Comparison of ENCODE assay signal across 15 mouse cellular contexts in the genomic region with DNA sequence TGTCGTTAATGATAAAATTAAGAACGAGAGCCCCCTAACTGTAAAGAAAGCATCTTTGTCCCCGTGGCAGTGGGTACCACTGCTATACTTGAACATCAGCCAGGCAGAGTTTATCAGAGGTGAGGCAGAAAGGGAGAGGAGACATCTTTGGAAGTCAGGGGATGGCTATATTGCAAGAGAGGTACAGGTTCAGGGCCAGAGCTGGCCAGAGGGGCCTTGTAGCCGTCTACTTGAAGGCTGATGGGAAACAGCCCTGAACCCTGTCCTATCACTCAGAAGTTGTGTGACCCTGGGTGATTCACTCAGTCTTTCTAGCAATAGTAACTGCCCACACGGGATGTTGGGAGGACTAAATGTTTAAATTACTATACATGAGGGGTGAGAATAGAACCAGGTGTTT. TPM values are rescaled to one million over a fixed set of nuclear protein-coding genes. Genes with fewer than 3 reads are reported as not detected.
A peak's percentile ranks its signal among the peaks of the same experiment; 100 is the strongest.
DNase-seq lines count a peak whose midpoint lies in the region; ATAC-seq and TF ChIP-seq lines count a peak whose summit lies in the region.
"Had no signal": no experiment of that assay in that cellular context is flagged by ENCODE, and none has a peak within 500 bp of the region (broad histone marks: within the 10 kb centered on the region; RNA-seq: fewer than 3 reads in every experiment).

No protein-coding gene starts in this region.

- peaks cover 41% of the 10 kb centered on the region for H3K4me1 ChIP-seq in heart, embryonic 10.5 days
- 0 out of 2 replicates have a peak, but pooled peaks cover 6% of the 10 kb centered on the region for H3K4me1 ChIP-seq in kidney, postnatal 0 days (replicated peaks; ENCODE audit: insufficient read depth, low read length)
- H3K4me1 ChIP-seq in intestine, embryonic 16.5 days (ENCODE audit: control insufficient read depth, insufficient read depth, low read length), result peaks cover 22% of the 10 kb centered on the region
- 0 out of 2 replicates have a peak, but pooled peaks cover 2% of the 10 kb centered on the region for H3K4me1 ChIP-seq in hindbrain, embryonic 11.5 days (replicated peaks; ENCODE audit: control insufficient read depth, insufficient read depth, low read length)

- H3K36me3 ChIP-seq in heart, embryonic 10.5 days, result no peaks in the 10 kb centered on the region
- no peaks in the 10 kb centered on the region for H3K36me3 ChIP-seq in kidney, postnatal 0 days (ENCODE audit: insufficient read depth, low read length)
- no peaks in the 10 kb centered on the region for H3K36me3 ChIP-seq in intestine, embryonic 16.5 days (ENCODE audit: control insufficient read depth, insufficient read depth, low read length)
- H3K36me3 ChIP-seq in hindbrain, embryonic 11.5 days (ENCODE audit: control insufficient read depth, insufficient read depth, low read length), result no peaks in the 10 kb centered on the region
- H3K36me3 ChIP-seq: forebrain, embryonic 10.5 days; hindbrain, embryonic 10.5 days; limb, embryonic 10.5 days had no signal

- intact Hi-C loops in heart, postnatal 14 days (cut with DNase I), result no loop called here

- TF ChIP-seq CTCF in kidney, postnatal 0 days (IDR thresholded peaks at IDR 0.05; ENCODE audit: low read depth), result no peak

- ATAC-seq in kidney, postnatal 0 days (replicated peaks; ENCODE audit: low FRiP score, low read depth), result no peak
- ATAC-seq in intestine, embryonic 16.5 days, result no peak
- ATAC-seq in hindbrain, embryonic 11.5 days (ENCODE audit: low FRiP score), result no peak

- no peaks in the 10 kb centered on the region for H3K27me3 ChIP-seq in heart, embryonic 10.5 days (ENCODE audit: insufficient read depth, poor library complexity, severe bottlenecking)
- H3K27me3 ChIP-seq in kidney, postnatal 0 days (ENCODE audit: insufficient read depth, low read length), result no peaks in the 10 kb centered on the region
- H3K27me3 ChIP-seq in intestine, embryonic 16.5 days (replicated peaks; ENCODE audit: control insufficient read depth, insufficient read depth, low read length), result no peaks in the 10 kb centered on the region
- no peaks in the 10 kb centered on the region for H3K27me3 ChIP-seq in hindbrain, embryonic 11.5 days (ENCODE audit: control insufficient read depth, insufficient read depth, low read length)

- H3K9me3 ChIP-seq in heart, embryonic 10.5 days, result no peaks in the 10 kb centered on the region
- no peaks in the 10 kb centered on the region for H3K9me3 ChIP-seq in kidney, postnatal 0 days (replicated peaks; ENCODE audit: low read length)
- no peaks in the 10 kb centered on the region for H3K9me3 ChIP-seq in intestine, embryonic 16.5 days (ENCODE audit: control insufficient read depth, low read length)
- no peaks in the 10 kb centered on the region for H3K9me3 ChIP-seq in hindbrain, embryonic 11.5 days (ENCODE audit: control insufficient read depth, low read length)
- H3K9me3 ChIP-seq: hindbrain, embryonic 10.5 days; limb, embryonic 10.5 days had no signal

- peak overlapping the region; percentile 77 for H3K27ac ChIP-seq in heart, embryonic 10.5 days
- H3K27ac ChIP-seq in kidney, postnatal 0 days, result peak overlapping the region; percentile 62
- peak overlapping the region; percentile 47; the same call in 1 of the 2 replicates for H3K27ac ChIP-seq in intestine, embryonic 16.5 days (ENCODE audit: low read length)
- no peak overlapping the region for H3K27ac ChIP-seq in hindbrain, embryonic 11.5 days (ENCODE audit: low read depth, low read length)
- H3K27ac ChIP-seq: forebrain, embryonic 10.5 days; hindbrain, embryonic 10.5 days; limb, embryonic 10.5 days had no signal

- H3K4me3 ChIP-seq in heart, embryonic 10.5 days, result no peak overlapping the region
- H3K4me3 ChIP-seq in kidney, postnatal 0 days (replicated peaks; ENCODE audit: low read depth, low read length), result no peak overlapping the region
- no peak overlapping the region for H3K4me3 ChIP-seq in intestine, embryonic 16.5 days (ENCODE audit: low read length)
- H3K4me3 ChIP-seq in hindbrain, embryonic 11.5 days (ENCODE audit: low read depth, low read length), result no peak overlapping the region
- H3K4me3 ChIP-seq: forebrain, embryonic 10.5 days; hindbrain, embryonic 10.5 days; limb, embryonic 10.5 days had no signal

- WGBS in heart, embryonic 10.5 days, result 41% methylated on average over 5 of the region's 5 CpGs
- 36% methylated on average over 5 of the region's 5 CpGs for WGBS in kidney, postnatal 0 days
- WGBS in intestine, embryonic 16.5 days, result 29% methylated on average over 5 of the region's 5 CpGs
- 70% methylated on average over 5 of the region's 5 CpGs for WGBS in hindbrain, embryonic 11.5 days

- H3K9ac ChIP-seq in kidney, postnatal 0 days (ENCODE audit: low read depth, low read length), result no peak overlapping the region
- 0 out of 2 replicates have a peak overlapping the region, but pooled peaks have one; percentile 1 for H3K9ac ChIP-seq in intestine, embryonic 16.5 days (ENCODE audit: low read depth, low read length)
- H3K9ac ChIP-seq in hindbrain, embryonic 11.5 days (ENCODE audit: low read depth, low read length), result no peak overlapping the region

- H3K4me2 ChIP-seq in kidney, postnatal 0 days (ENCODE audit: low read length), result no peak overlapping the region
- H3K4me2 ChIP-seq in intestine, embryonic 16.5 days (ENCODE audit: low read depth, low read length), result no peak overlapping the region
- H3K4me2 ChIP-seq in hindbrain, embryonic 11.5 days (replicated peaks; ENCODE audit: low read depth, low read length), result no peak overlapping the region

- no peak for DNase-seq in heart, embryonic 10.5 days (ENCODE audit: low spot score)
- DNase-seq in heart, postnatal 14 days, result no peak
- DNase-seq in kidney, postnatal 0 days (ENCODE audit: low spot score), result no peak
- DNase-seq in kidney, postnatal 14 days, result no peak
- peak; percentile 52 to 70 for DNase-seq in adrenal gland, postnatal 36 days
- DNase-seq in hindbrain, embryonic 11.5 days (ENCODE audit: low spot score), result no peak
- DNase-seq: cerebellum, adult 18-20 months; layer of hippocampus, postnatal 36 days; right cerebral cortex, postnatal 25 days; thymus, postnatal 4 days had no signal

RNA-seq across cellular contexts. Expression of a gene that starts 28.1 kb away (rescaled TPM):
- polyA plus RNA-seq in heart, embryonic 10.5 days (2016; fragmentation: Nextera tagmentation; extraction: Ambion mirVana), result 0.49 and 1.8 TPM in 2 replicates
- total RNA-seq in heart, postnatal 14 days (2021), result 1 to 10 TPM; 1.7 to 1.8 TPM
- 23.3 and 24.5 TPM in 2 replicates for polyA plus RNA-seq in kidney, postnatal 0 days (2015; fragmentation: Nextera tagmentation; extraction: Ambion mirVana)
- under 1 TPM; 0.36 to 0.40 TPM for total RNA-seq in adrenal gland, postnatal 36 days (2021)
- polyA plus RNA-seq in intestine, embryonic 16.5 days (2015; fragmentation: Nextera tagmentation; extraction: Ambion mirVana), result 3.6 and 4.4 TPM in 2 replicates
- polyA plus RNA-seq in hindbrain, embryonic 11.5 days (2014; fragmentation: Nextera tagmentation; extraction: Ambion mirVana), result 0.17 and 0.25 TPM in 2 replicates
- total RNA-seq: megakaryocyte-erythroid progenitor cell, adult 5-6 weeks had no signal

RNA-seq across cellular contexts. Expression of a gene that starts 37.1 kb away (rescaled TPM):
- polyA plus RNA-seq in heart, embryonic 10.5 days (2016; fragmentation: Nextera tagmentation; extraction: Ambion mirVana), result 59.5 and 77.0 TPM in 2 replicates
- total RNA-seq in heart, postnatal 14 days (2021), result 10 to 100 TPM; 24.7 to 25.5 TPM
- 77.1 and 79.5 TPM in 2 replicates for polyA plus RNA-seq in kidney, postnatal 0 days (2015; fragmentation: Nextera tagmentation; extraction: Ambion mirVana)
- 10 to 100 TPM; 53.6 to 90.1 TPM for total RNA-seq in adrenal gland, postnatal 36 days (2021)
- 58.3 and 67.1 TPM in 2 replicates for polyA plus RNA-seq in intestine, embryonic 16.5 days (2015; fragmentation: Nextera tagmentation; extraction: Ambion mirVana)
- polyA plus RNA-seq in hindbrain, embryonic 11.5 days (2014; fragmentation: Nextera tagmentation; extraction: Ambion mirVana), result 66.5 and 69.6 TPM in 2 replicates

RNA-seq across cellular contexts. Expression of a gene that starts 48.8 kb away (rescaled TPM):
- polyA plus RNA-seq in heart, embryonic 10.5 days (2016; fragmentation: Nextera tagmentation; extraction: Ambion mirVana), result 0.80 and 1.7 TPM in 2 replicates
- total RNA-seq in heart, postnatal 14 days (2021), result 1 to 10 TPM; 1.1 to 1.6 TPM
- 1.9 and 2.2 TPM in 2 replicates for polyA plus RNA-seq in kidney, postnatal 0 days (2015; fragmentation: Nextera tagmentation; extraction: Ambion mirVana)
- total RNA-seq in adrenal gland, postnatal 36 days (2021), result 1 to 10 TPM; 1.4 to 2.0 TPM
- 1.1 and 1.2 TPM in 2 replicates for polyA plus RNA-seq in intestine, embryonic 16.5 days (2015; fragmentation: Nextera tagmentation; extraction: Ambion mirVana)
- polyA plus RNA-seq in hindbrain, embryonic 11.5 days (2014; fragmentation: Nextera tagmentation; extraction: Ambion mirVana), result 0.09 TPM in 1 of 2 replicates, not detected in the other
- total RNA-seq: megakaryocyte-erythroid progenitor cell, adult 5-6 weeks had no signal

Comparison
In these comparisons a context has a peak if more than half of its experiments do, and no peak if none do; other contexts are left out.
1. DNase-seq: peak in adrenal gland, postnatal 36 days (2 of 2); none in heart, embryonic 10.5 days (single experiment), heart, postnatal 14 days (0 of 2), kidney, postnatal 0 days (single experiment), kidney, postnatal 14 days (single experiment) and hindbrain, embryonic 11.5 days (single experiment).